Mouse (Mus musculus): Measurements from ENCODE around the gene Ces1f.
A peak's percentile ranks its signal among the peaks of the same experiment; 100 is the strongest.
"Not testable (repeated sequence)": the region's sequence is repeated elsewhere in the genome, so short reads cannot be mapped to it uniquely, and the experiment has no call there.

Ces1f gene

DNA sequence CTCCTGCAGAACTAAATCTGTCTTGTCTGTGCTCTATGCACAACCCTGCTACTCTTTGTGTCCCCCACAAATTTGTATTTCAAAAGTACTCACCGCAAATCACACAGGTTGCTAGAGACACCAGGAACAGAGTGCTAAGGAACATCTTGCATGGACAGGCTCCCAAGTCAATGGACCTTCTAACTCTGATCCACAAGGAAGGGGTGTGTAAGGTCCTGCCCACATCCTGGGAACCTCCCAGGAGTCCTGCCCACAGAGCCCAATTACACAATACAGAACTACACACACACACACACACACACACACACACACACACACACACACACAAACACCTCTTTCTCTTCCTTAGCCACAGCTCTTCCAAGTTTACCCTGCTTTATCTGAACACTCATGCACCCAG, at the start of gene Ces1f:
Ces1f (minus strand) TSS at position 192 of the 400 bp plus-strand sequence.
- DNase-seq (ENCODE audit: extremely low read depth, insufficient read length, low spot score), result no peak

DNA sequence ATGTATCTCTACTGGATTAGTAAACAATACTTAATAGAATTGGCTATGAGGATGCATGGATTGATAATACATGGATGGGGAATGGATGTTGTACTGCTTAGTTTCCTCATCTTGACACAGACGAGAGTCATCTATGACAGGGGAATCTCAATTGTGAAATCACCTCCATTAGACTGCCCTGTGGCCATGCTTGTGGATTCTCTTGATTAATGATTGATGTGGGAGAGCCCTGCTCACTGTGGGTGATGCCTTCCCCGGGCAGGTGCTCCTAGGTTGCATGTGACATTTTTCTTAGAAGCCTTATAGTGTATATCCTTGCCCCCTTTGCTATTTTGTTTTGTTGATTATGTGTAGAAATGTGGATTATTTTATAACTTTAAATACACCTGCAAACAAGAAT, 45.6 kb upstream of the Ces1f start:
- no peak for DNase-seq (ENCODE audit: extremely low read depth, insufficient read length, low spot score)

DNA sequence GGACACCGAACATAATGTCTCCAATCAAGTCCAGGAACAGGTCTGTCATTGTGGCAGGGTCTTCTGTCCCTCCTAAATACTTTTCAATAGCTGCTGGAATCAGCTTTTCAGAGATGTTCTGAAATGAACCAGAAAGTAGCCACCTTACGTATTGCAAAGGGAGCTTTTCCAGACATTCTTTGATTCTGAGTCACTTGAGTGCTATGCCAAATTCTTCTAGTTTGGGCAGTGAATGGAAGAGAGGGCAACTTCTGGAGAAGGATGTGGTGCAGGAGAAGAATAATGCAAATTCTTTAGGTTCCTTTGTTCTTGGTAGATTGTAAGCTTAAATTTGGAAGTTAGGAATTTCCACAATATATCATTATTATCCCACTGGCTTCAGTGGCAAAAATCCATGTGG, 37.5 kb upstream of the Ces1f start:
- no peak for DNase-seq (ENCODE audit: extremely low read depth, insufficient read length, low spot score)

DNA sequence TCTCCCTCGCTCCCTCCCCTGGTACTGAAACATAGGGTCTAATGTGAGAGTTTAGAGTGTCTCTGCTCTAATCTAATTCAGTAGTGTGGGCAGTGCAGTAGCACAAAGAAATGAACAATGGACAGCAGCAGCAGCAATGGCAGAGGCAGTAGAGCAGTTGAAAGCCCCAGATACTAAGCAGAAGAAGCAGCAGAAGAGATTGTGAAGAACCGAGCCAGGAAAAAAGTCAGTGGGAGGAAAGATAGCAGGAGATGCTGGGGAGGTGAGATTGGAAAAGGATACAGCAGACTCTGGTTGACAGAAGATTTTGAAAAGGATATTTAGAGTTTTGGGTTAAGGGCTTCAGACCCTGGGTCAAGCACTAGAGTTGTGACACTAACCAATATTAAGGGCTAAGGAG, 36.0 kb upstream of the Ces1f start:
- no peak for DNase-seq (ENCODE audit: extremely low read depth, insufficient read length, low spot score)

DNA sequence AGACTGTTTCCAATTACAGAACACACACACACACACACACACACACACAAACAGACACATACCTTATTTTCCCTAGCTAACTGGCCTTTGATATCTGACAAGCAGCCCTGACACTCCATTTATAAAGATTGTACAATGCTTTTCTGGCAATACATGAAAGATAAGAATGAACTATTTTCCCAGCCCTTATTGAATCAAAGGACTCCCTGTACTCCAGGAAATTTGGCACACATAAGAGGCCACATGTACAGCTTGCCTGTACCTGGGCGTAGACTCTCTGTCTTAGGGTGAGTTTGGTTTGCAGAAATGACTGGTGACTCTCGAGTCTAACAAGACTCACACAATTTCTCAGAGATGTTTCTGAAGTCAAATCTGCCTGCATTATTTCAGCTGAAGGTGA, 4.3 kb upstream of the Ces1f start:
- no peak for DNase-seq (ENCODE audit: extremely low read depth, insufficient read length, low spot score)

DNA sequence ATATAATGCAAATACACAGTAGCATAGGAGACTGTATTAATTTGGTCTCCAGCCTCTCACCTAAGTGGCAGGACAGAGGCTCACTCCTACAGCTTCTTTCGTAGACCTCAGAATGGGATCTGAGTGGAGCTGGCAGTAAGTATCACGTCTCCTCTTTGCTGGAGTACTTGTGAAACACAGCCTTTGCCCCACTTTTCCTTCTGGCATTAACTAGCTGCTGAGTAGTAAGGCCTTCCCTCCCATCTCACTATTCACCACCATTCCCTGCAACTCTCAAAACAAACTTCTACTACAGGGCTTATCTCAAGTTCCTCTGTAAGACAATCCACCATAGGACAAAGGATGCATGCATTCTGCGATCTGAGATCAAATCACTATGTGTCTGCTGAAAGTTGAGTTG, 2.8 kb upstream of the Ces1f start:
- no peak for DNase-seq (ENCODE audit: extremely low read depth, insufficient read length, low spot score)

DNA sequence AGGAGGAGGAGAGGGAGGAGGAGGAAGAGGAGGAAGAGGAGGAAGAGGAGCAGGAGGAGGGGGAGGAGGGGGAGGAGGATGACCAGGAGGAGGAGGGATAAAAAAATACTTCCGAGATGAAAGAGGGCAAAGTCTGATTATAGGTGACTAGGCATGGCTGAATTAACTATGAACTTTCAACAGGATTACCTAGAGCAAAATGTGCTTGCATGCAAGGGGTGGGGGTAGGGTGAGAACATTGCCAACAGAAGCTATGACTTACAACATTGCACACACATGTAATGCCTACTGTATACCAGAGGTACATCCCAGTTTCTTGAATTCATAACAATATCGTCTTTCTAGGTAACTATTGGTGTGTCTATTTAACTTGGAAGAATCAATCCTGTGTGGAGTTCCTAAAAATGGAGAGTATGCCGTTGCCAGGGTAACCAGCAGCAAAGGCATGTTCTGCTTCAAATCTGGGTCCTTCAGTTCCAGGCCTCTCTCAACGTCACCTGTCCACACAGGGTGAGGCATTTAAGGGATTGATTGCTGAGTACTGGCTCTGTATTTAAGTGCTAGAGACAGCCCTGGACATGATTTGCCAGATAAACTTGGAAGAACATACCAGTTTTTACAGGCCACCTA, 1.3 kb downstream of the Ces1f start:
- DNase-seq (ENCODE audit: extremely low read depth, insufficient read length, low spot score), result no peak

DNA sequence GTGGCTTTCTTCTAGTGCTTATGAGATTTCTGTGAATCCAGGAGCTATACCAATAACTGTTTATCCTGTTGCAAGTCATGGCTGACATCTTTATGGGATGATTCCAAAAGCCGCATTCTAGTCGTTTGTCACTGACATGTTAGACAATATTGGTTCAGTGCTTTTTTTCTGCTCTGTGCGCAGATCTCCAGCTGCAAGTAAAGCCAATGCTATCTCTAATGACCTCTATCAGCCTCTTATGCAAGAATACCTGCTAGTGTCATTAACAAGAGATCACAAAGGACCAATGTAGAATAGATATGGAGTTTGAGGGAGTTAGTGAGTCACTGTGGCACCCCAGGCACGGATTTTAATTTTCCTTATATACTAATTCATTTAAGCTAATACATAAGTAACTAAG, 4.9 kb downstream of the Ces1f start:
- no peak for DNase-seq (ENCODE audit: extremely low read depth, insufficient read length, low spot score)

DNA sequence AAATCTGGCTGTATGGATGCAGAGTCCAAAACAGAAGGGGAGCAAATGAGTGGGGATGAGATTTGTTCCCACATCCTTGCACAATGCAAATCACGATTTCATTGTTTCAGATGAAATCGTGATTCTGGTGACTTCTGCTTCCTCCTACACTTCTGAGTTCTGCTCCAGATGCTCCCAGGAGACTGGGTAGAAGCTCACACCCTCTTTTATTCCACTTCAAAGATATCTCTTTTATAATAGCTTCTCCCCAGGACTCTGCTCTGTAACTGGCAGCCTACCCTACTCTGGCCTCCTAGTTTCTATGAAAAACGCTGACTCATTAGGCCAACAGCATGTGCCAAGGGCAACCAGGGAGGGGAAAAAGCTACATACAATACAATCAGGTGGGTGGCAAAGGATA, 6.2 kb downstream of the Ces1f start:
- DNase-seq (ENCODE audit: extremely low read depth, insufficient read length, low spot score), result no peak

DNA sequence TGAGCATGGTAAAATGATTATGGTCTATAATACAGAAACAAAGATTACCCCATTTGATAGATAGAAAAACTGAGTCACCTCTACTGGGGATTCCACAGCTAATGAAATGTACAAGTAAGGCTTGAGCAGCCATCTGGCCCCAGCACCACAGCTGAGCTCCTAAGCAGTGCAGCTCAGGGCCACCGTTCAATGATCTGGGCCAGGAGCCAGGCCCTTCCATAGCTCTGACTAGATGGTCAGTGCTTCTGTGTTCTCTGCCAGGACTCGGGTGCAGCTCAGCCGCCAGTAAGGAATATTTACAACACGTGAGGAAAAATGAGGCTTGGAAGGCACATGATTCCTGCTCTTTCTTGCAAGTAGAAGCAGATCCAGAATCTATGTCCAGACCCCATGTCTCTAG, 6.9 kb downstream of the Ces1f start:
- DNase-seq (ENCODE audit: extremely low read depth, insufficient read length, low spot score), result peak; percentile 13

DNA sequence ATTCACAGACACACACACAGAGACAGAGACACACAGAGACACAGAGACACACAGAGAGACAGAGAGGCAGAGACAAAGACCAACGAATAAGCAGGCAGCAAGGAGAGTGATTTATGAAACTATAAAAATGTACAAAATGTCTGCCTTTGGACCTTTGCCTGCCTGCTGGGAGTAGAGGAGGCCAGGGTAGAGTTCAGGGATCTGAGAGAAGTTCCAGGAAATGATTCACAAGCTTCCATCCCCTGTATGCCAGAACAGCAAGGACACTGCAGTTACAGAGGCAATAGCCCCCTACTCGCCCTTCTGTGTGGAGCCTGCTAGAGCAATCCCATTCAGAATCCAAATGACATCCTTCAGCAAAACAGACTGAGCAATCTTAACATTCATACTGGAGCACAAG, 18.1 kb downstream of the Ces1f start:
- no peak for DNase-seq (ENCODE audit: extremely low read depth, insufficient read length, low spot score)

DNA sequence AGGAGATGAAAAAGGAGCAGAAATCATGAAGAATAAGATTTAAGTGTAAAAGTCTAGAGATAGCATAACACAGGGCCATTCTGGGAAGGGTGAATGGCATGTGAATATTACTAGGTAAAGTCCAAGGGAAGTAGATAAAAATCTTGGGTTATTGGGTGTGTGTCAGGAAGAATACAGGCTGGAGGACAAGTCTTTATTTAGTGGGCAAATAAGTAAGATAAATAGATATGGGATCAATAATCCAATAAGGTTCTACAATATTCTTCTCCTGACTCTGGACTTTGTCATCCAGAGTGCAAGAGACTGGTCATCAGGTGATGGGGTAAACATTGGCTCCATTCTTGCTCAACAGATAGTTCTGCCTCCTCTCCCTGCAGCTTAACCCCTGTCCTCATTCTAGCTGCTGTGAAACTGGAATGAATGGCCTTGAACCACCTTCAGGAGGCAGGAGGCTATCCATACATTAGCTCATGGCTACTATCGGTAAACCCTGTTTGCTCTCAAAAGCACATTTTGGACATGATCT, 27.1 kb downstream of the Ces1f start:
- DNase-seq (ENCODE audit: extremely low read depth, insufficient read length, low spot score), result no peak

DNA sequence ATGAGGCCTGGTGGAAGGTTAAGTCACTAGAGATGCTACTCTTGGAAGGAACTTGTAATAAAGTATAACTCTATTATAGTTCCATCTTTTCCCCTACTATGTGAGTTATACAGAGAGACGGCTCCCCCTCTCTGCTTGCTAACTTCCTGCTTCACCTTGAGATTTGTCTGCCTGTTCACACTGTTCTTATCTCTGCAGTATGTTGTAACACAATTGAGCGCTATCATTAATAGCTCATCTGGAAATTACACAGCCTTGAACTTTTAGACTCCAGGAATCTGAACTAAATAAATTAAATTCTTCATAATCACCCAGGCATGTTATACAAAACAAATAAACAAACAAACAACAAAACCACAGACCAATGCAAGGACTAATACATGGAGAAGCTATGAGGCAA, 33.5 kb downstream of the Ces1f start:
- no peak for DNase-seq (ENCODE audit: extremely low read depth, insufficient read length, low spot score)

DNA sequence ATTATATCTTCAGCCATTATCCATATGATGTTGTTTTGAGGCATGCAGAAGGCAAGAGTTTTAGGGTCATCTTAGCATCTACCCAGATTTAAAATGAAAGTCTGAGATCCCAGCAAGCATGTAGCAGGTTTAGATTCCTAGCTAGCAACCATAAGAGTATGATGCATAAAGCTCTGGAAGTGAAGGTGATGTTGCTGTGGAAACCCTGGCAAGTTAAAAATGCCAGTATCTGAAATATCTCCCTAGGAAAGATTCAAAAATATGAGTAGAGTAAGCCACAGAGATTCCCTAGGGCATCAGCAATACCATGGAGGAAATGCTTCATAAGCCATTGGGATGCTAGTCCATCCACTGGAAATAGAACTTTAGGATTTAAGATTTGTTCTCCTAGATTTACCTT, 39.7 kb downstream of the Ces1f start:
- no peak for DNase-seq (ENCODE audit: extremely low read depth, insufficient read length, low spot score)

DNA sequence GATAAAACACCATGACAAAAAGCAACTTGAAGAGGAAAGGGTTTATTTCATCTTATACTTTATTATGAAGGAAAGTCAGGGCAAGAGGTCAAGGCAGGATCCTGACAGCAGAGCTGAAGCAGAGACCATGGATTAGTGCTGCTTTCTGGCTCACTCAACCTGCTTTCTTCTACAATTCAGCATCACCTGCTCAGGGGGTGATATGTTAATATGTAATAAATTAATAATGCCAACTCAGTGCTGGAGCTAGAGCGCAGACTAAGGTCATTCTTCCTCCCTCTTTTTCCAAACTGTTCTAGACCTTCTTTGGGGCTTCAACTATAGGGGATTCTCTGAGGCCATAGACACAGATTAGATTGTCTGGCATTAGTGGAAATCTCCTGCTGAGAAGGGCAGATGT, 43.9 kb downstream of the Ces1f start:
- DNase-seq (ENCODE audit: extremely low read depth, insufficient read length, low spot score), result no peak

DNA sequence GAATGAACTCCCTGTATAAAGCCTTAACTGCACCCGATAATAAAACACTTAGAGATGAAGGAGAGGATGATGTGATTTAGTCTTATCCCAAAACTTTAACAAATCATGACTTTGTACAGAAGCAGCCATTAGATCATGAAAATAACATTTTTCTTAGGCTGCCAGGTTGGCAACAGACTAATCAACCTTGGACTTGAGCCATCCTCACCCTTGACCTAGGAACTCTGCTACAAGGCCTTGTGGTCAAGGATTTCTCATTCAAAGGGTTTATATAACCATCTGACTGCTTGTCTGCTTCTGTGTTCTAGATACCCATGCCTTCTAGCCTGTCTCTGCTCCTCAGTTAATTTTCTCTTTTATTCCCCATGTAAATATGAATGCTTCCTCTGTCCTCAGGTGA, 44.8 kb downstream of the Ces1f start:
- no peak for DNase-seq (ENCODE audit: extremely low read depth, insufficient read length, low spot score)

DNA sequence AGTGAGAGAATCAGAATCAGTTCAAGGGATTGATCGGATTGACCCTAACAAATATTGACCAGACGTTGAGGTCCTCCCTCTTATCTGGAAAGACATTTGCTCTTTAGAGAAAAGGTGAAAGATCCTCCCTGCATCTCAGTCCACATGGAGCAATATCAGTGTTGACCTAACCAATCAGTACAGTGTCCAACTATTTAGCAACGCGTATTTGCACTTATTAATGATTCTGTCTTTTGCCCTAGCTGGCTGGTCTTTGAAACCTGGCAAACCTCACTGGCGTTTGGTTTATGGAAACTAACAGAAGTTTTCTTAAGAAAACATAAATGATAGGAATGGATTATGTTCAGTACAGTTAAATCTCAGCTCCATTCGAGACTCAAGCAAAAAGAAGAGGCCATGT, 45.5 kb downstream of the Ces1f start:
- DNase-seq (ENCODE audit: extremely low read depth, insufficient read length, low spot score), result no peak

DNA sequence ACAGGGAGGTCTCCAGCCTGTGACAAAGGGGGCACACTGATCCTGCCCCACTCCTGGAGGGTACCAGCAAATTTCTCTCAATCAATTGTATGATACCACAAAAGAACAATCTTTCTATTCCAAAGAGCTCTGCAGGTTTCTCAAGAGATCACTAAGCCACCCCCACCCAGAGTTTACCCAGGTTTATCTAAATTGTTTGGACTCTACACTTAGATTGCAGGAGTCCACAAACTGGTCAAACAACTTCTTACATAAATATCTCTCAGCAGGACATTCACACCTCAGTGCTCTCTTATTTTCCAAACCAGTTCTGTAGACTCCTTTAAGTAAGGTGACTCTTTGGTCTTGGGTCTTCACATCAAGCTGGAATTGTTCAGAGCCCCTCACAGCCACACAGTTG, 50.1 kb downstream of the Ces1f start, which contains the start of gene Ces1e:
Ces1e (minus strand) TSS at position 174 of the 400 bp plus-strand sequence.
- no peak for DNase-seq (ENCODE audit: extremely low read depth, insufficient read length, low spot score)

DNA sequence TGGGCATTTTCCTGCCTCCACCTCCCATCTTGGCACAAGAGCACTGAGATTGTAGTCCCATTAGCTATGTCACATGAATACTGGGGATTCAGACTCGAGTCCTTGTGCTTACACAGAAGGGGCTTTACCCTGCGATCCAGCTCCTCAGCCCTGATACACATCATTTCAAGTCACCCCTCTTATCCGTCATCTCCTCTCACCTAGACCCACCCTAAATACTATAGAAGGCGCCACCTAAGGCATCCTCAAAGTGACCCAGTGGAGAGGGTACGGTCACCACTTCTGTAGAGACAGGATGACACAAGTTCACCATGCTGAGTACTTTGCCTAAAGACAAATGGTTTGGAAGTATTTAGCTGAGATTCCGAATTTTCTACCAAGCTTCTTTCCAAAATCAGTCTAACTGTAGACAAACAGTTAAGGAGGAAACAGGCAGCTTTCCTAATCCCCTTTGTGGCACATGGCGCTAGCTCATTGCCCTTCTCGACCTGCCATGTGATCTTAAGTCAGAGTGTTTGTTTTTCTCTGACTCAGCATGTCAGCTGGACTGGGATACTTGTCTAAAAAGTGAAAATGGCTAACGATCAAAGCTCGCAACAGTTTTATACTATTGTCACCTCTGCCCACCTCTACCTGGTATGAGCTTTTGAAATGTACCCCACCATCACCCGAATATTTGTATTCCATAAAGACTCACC, 50.7 kb downstream of the Ces1f start:
- no peak for DNase-seq (ENCODE audit: extremely low read depth, insufficient read length, low spot score)

DNA sequence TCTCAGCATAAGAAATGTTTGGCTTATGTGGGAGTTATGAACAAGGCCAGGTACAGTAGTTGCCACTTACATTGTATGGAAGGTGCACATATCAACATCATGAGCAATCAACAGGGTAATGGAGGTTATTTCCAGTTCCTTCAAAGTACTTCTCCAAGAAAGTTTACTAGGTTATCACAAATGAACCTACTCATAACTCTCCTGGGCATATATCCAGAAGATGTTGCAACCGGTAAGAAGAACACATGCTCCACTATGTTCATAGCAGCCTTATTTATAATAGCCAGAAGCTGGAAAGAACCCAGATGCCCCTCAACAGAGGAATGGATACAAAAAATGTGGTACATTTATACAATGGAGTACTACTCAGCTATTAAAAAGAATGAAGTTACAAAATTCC, 53.1 kb downstream of the Ces1f start:
- not testable (repeated sequence) for DNase-seq (ENCODE audit: extremely low read depth, insufficient read length, low spot score)

DNA sequence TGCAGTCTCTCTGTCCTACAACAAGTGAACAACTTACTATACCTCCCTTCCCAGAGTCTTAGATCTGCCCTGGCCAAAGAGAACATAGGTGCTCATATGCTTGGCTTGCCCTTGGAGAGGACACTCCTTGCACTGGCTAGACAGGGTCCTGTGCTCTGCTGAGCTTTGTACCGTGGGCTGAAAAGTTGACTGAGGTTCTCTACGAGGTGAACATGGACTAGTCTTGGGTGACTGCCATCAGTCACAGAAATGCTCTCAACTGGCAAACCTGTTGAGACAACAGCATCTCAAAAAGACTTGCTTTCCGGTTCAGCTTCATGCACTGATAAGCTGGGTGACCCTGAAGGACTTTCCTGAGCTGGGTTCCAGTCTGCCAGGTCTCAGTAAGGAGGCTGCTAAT, 57.7 kb downstream of the Ces1f start:
- DNase-seq (ENCODE audit: extremely low read depth, insufficient read length, low spot score), result no peak

DNA sequence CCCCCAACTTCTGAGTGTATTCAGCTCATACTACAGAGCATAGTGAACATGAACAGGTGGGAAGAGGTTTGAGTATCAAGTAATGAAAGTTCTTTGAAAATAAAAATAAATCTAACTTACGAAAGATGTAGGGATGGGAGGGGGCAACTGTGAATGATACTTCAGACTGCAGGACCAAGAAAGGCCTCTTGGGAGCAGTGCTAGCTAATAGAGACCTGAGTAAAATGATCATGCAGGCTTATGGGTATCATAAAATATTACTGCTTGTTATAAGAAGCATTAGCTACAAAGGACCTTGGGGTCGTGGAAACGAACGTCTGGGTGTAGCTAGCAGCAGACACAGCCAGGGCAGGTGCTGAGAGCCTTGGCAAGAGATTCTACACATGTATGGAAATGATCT, 61.7 kb downstream of the Ces1f start:
- no peak for DNase-seq (ENCODE audit: extremely low read depth, insufficient read length, low spot score)

All from 3134 (cell line).